Mouse (Mus musculus): Measurements from ENCODE around the gene Pigt. TPM values are rescaled to one million over a fixed set of nuclear protein-coding genes. Genes with fewer than 3 reads are reported as not detected.

Gene Pigt
- polyA plus RNA-seq, 1 experiment = 55.9 TPM

DNA sequence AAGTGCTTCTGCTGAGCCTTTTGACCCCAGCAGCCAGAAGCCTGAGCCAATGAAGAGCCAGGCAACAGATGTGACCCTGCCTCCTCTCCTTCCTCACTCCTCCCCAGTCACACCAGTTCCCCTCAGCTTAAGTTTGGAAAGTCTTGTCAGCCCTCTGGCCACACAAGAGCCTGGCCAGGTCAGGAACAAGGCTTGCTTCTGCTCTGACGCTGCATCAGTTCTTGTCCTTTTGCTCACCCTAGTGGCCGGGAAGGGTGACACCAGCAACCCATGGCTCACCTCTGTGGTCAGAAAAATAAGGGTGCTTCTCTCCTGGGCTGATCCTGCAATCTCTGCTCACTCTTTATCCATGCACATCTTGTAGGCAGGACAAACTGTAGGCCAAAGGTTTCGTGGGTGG is 23.5 kb downstream of the Pigt start:
- no peak for DNase-seq (ENCODE audit: low spot score)

DNA sequence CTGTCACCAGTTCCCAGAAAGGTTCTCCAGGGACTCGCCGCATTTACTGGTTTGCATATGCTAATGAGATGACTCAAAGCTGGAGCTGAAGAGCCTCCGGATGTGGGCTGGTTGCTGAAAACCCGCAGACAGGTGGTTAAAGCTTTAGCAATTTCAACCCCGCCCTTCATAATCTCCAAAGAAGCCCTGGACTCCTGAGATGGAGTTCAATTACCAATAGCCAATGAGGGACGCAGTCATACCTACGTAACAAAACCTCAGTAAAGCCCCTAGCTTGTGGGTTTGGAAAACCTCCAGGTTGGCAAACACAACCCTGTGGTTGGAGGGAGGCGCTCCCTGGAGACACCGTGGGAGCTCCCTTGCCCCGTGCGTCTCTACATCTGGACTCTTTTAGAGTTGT is 24.5 kb downstream of the Pigt start:
- no peak for DNase-seq (ENCODE audit: low spot score)

DNA sequence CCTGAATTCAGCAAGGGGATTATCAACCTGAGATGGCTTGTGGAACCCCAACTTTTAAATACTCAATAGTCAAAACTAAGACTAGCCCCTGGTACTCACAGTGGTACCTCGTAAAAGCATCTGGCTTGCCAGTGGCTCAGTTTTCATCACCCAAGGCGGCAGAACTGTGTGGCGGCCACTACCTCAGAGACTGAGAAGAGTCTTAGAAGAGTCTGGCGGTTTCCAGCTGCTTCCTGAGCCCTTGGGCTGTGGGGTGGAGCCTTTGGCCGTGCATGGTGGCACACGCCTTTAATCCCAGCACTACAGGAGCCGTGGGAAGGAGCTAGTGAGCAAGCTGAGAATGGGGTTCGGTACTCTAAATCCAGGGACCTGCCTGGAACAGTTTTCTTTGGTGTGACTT is 25.0 kb downstream of the Pigt start:
- no peak for DNase-seq (ENCODE audit: low spot score)

DNA sequence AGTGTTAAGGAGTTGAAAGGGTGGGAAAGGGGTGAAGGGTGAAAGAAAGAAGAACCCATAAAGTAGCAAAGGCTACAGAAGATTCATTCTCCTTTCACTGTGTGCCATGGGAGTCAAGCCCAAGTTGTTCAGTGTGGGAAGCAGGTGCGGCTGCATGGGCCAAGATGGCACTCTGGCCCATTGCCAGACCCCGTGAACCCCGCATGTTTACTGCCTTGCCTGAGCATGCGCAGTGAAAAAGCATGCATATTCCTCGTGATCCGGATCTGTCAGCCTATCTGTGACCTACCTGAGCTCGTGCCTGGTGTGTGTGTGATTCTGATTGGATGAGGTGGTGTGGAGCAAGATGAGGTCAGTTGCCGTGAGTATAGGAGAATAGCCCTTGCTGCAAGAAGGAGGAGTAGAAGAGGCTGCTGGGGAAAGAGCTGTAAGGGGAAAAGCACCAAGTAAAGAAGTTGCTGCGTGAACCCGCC is 26.0 kb downstream of the Pigt start:
- no peak for DNase-seq (ENCODE audit: low spot score)

DNA sequence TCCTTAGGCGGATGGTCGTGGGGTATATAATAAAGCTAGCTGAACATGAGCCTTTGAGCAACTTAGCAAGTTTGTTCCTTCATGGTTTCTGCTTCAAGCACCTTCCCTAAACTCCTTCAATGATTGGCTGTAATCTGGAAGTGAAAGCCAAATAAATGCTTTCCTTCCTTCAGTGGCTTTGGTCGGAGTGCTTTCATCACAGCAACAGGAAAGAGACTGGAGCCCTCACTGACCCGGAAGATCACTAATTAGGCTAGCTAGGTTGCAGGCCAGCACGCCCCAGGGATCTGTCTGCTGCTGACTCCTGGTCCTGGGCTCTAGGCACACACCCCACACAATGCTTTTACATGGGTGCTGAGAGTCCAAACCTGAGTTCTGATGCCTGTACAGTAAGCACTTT is 31.2 kb downstream of the Pigt start:
- DNase-seq (ENCODE audit: low spot score) = no peak

DNA sequence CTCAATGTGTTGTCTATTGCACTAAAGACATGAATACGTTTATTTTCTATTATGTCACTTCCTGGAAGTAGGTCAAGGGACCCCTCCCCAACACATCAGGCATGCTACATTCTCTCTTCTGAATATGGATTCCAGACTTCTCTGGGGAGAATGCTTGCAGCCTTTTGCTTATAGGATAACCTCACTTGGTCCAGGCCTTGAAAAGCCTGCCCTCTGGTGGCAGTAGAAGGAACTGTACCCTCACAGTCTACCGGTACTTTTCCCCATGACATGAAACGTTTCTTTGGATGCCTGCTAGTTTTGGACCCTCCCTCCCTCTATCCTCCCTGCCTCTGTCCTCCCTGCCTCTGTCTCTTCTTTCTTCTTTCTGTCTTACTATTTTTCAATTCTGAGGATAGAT is 33.8 kb downstream of the Pigt start:
- DNase-seq (ENCODE audit: low spot score) = peak; percentile 53

DNA sequence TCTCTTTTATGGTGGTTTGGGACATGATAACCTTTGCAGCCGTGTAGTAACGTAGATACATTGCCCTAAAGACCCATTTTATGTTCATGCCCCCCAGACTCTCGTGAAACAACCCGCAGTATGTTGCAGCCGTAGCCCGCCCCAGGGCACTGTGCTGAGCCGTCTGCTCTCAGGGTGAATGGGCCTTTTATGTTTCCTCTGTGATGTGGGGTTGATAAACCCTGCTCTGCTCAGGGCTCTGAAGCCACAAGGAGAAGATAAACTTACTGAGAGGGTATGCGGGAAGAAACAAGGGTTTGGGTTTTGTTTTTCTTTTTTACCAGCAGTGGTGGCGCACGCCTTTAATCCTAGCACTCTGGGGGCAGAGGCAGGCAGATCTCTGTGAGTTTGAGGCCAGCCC is 37.0 kb downstream of the Pigt start:
- no peak for DNase-seq (ENCODE audit: low spot score)

DNA sequence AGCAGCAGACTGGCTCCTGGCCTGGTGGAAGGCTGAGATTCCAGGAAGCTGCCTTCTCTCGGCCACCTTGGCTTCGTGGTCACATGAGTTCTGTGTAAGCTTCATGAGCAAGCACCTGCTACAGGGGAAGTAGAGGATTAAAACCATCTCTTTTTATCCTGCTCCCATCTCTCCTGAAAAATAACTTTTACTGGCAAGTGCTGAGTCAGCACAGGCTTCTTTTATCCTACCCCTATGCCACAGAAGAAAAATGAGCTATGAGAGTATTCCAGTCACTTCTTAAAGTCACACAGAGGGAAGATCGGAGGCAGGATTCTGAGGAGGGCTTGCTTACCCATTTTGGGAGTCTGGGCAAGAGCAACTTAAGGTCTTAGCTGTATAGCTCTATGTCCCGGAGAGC is 39.7 kb downstream of the Pigt start:
- DNase-seq (ENCODE audit: low spot score) = no peak

DNA sequence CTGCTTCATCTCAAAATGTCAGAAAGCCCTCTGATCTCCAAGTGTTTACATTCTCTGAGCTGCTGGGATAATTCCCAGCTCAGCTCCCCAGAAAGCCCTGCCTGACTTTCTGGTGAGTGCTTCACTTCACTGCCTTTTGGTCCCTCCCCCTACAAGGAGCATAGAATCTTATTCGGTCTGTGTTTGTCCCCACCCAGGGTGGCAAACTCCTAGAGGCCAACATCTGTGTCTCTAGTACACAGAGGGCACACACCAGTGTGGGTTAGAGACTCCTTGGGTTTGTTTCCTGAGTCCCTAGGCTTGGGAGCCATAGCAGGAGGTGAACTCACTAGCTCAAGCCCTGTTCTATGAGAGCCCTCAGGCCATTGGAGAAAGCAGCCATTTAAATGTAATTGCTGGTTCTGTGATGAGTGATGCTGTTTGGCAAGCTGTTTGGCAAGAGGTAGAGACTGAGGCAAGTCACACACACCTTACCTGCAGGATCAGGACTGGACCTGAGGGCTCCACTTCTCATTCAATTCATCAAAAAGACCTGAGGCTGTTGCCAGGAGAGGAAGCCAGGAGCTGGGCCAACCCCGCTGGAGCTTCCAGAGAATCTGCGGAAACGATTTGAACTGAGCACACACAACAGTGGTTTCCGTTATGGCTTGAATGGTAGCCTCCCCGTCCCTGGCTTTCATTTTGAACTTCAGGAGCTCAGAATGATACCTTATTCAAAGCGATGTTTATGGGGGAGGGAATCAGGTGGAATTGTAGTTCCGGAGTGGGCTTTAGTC is 43.5 kb downstream of the Pigt start:
- DNase-seq (ENCODE audit: low spot score) = no peak

DNA sequence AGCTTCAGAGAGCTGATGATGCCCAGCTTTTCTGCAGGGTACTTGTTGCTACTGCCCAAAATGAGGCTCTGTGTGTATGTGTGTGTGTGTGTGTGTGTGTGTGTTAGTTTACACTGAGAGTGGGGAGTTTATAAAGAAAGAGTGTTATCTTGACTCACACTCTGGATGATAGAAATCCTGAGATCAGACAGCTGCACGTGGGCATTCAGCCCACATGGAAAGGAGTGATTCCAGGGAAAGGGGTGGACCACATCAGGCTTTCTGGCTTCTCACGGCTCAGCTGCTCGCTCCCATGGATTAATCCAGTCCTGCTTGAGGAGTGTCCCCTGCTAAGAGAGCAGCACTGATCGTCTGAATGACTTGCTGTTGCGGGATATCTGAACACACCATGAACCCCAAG is 44.8 kb downstream of the Pigt start:
- DNase-seq (ENCODE audit: low spot score) = no peak

DNA sequence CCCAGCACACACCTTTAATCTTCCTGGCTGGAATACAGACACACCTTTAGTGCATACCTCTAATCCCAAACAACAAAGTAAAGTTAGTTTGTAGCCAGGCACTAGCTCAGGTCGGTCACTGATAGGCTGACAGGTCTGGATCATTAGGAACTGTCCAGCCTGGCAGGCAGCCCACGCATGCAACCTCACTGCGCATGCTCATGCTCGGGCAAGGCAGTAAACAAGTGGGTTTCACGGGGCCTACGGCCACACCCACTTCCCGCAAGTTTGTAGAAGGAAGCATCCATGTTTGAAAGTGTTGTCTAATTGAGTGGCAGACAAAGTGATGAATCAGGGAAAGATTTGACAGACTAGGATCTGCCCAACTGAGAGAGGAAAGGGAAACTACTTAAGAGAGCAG is 45.3 kb downstream of the Pigt start:
- DNase-seq (ENCODE audit: low spot score) = no peak

DNA sequence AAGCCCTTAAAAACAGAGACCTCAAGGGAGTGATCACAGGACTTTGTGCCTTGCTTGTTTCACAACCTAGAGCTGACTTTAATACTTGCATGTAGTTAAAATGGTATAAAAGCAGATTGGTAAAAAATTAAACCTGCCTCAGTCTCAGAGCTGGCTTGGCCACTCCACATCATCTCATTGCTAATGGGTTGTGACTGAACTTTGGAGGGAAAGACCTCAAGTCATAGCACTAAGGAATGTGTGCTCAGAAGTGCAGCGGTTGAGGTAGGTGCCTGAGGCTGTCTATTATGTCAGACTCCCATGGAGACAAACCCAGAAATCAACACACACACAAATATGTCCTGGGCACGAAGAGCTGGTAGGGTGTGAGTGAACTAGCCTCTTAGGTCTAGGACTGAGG is 46.4 kb downstream of the Pigt start:
- DNase-seq (ENCODE audit: low spot score) = no peak

DNA sequence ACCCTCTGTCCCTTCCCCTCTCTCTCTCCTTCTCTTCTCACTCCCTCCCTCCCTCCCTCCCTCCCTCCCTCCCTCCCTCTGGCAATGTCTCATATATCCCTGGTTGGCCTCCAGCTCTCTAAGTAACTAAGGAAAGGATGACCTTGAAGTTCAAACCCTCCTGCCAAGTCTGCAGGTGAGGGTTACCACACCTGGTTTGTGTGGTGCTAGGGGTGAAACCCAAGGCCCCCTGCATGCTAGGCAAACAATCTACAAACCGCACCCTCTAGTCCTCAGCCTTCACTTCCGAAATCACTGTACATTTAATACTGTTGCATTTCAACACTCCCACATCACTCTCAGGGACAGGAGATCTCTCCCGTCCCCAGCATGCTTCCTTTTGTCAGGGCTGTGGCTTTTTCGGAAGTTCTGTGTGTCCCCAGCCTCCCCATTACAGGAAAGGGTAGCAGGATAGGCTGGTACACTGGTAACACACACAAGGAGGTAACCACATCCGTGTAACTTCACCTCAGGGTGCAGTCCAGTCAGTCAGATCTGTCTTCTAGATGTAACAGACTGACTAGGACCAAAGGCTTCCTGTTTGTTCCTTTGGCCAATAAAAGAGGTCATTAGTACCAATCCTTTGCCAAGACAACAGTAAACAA is 47.3 kb downstream of the Pigt start:
- DNase-seq (ENCODE audit: low spot score) = no peak

DNA sequence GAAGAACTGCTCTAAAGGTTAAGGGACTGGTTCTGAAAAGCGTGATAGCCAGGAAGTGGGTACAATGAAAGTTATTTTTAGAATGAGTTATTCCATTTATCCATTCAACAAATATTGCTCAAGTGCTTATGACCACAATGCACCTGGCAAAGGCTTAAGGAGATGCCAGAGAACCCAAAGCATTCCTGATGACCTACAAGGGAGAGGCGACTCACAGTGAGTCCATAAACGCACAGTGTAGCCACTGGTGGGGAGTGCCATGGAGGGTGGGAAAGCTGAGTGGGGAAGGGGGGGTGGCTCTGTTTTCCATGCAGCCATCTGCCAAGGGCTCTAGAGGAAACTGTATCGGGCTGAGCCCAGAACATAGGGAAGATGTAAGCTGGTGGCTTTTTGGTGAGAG is 52.0 kb downstream of the Pigt start:
- no peak for DNase-seq (ENCODE audit: low spot score)

DNA sequence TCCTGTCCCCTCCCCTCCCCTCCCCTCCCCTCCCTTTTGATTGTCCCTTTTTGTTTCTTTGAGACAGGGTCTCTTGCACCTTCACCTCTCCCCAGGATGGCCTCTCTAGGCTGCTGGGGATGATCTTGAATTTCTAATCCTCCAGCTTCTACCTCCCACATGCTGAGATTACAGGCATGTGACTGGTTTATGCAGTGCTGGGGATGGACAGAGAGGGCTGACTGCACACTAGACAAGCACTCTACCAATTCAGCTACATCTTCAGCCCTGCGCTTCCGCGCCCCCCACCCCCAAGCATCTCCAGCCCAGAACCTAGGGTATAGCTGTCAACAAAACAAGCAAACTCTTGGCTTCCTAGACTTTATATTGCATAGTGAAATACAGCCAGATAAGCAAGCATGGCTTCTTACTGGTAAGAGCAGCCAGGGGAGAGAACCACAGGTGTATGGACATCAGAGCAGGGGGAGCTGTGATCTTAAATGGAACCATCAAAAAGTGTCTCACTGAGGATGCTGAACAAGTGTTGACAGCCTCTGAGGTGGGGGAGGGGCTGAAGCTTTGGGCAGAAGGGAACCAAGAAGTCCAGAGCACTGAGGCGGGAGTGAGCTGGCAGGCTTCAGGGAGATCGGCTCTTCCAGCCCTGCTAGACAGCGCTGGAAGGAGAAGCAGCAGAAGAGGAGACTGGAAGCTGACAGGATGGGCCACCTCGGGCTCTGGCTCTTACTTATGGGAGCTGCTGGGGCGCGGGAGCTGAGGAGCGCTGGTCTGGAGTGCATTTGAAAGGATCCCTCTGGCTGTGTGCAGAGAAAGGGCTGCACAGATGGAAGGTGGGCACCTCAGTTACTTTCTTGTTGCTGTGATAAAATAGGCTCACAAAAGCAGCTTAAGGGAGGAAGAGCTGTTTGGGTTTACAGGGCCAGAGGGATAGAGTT is 52.9 kb downstream of the Pigt start:
- no peak for DNase-seq (ENCODE audit: low spot score)

DNA sequence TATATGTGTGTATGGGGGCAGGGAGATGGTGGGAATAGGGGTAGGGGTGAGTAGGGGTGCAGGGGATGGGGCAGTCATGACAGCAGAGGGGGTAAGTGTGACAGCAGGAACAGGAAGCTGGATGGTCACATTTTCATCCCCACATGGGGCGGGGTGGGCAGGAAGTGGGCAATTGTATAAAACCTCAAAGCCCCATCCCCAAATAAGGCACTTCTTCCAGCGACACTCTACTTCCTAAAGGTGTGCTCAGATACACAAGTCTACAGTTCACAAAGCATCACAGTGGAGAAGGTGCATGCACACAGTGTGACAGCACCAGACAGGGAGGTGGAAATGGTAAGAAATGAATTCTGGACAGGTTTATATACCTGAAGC is 53.6 kb downstream of the Pigt start:
- DNase-seq (ENCODE audit: low spot score) = no peak

DNA sequence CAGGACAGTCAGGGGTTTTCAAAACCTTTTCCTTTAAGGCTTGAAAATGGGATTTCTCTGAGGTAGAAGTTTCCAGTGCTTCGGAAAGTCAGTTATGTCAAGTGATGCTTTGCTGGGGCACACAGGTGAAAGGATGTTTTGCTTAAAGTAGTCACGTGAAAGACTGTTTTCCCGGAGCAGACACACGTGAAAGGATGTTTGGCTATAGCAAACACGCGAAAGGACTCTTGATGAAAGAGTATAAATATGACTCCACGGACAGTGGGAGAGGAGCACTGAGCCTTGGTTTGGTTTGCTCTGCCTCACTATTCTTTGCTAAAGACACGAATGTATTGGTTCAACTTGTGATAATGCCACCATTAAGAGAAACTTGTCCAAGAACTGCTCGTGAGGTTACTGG is 54.2 kb downstream of the Pigt start:
- no peak for DNase-seq (ENCODE audit: low spot score)

Other genes with a start within 250 kb of the Pigt start
- gene Svs3b, start 240.9 kb upstream of the Pigt start, polyA plus RNA-seq (2012; rRNA removed) = not detected in 2 replicates
- gene Svs4, start 219.1 kb upstream of the Pigt start, polyA plus RNA-seq (2012; rRNA removed) = not detected in 2 replicates
- not detected in 2 replicates for gene Svs3a, start 208.3 kb upstream of the Pigt start, polyA plus RNA-seq (2012; rRNA removed)
- not detected in 2 replicates for gene Svs6, start 180.8 kb upstream of the Pigt start, polyA plus RNA-seq (2012; rRNA removed)
- 0.11 TPM in 1 of 2 replicates, not detected in the other for gene Svs5, start 164.8 kb upstream of the Pigt start, polyA plus RNA-seq (2012; rRNA removed)
- gene Slpi, start 108.4 kb upstream of the Pigt start, polyA plus RNA-seq (2012; rRNA removed) = 28.3 and 42.1 TPM in 2 replicates
- 0.01 TPM in 1 of 2 replicates, not detected in the other for gene Rbpjl, start 94.4 kb upstream of the Pigt start, polyA plus RNA-seq (2012; rRNA removed)
- 3.1 and 3.4 TPM in 2 replicates for gene Matn4, start 92.4 kb upstream of the Pigt start, polyA plus RNA-seq (2012; rRNA removed)
- gene Sdc4, start 53.6 kb upstream of the Pigt start, polyA plus RNA-seq (2012; rRNA removed) = 150 and 162 TPM in 2 replicates
- 38.9 and 45.9 TPM in 2 replicates for gene Sys1, start 40.6 kb upstream of the Pigt start, polyA plus RNA-seq (2012; rRNA removed)
- gene Gm20458, start 36.6 kb upstream of the Pigt start, polyA plus RNA-seq (2012; rRNA removed) = 3.0 and 4.4 TPM in 2 replicates
- not detected in 2 replicates for gene Trp53tg5, start 23.8 kb upstream of the Pigt start, polyA plus RNA-seq (2012; rRNA removed)
- gene Dbndd2, start 11.4 kb upstream of the Pigt start, polyA plus RNA-seq (2012; rRNA removed) = 124 and 133 TPM in 2 replicates
- 775 and 802 TPM in 2 replicates for gene Wfdc2, start 64.9 kb downstream of the Pigt start, polyA plus RNA-seq (2012; rRNA removed)
- 0.14 and 0.31 TPM in 2 replicates for gene Spint3, start 75.9 kb downstream of the Pigt start, polyA plus RNA-seq (2012; rRNA removed)
- gene Wfdc6a, start 87.9 kb downstream of the Pigt start, polyA plus RNA-seq (2012; rRNA removed) = 1.3 and 2.0 TPM in 2 replicates
- gene Eppin, start 96.1 kb downstream of the Pigt start, polyA plus RNA-seq (2012; rRNA removed) = not detected in 2 replicates
- not detected in 2 replicates for gene Wfdc6b, start 116.0 kb downstream of the Pigt start, polyA plus RNA-seq (2012; rRNA removed)
- not detected in 2 replicates for gene Wfdc8, start 116.1 kb downstream of the Pigt start, polyA plus RNA-seq (2012; rRNA removed)
- not detected in 2 replicates for gene Wfdc16, start 141.3 kb downstream of the Pigt start, polyA plus RNA-seq (2012; rRNA removed)
- gene Wfdc10, start 158.5 kb downstream of the Pigt start, polyA plus RNA-seq (2012; rRNA removed) = 4.9 and 7.1 TPM in 2 replicates
- gene Wfdc9, start 159.1 kb downstream of the Pigt start, polyA plus RNA-seq (2012; rRNA removed) = not detected in 2 replicates
- gene Wfdc11, start 176.6 kb downstream of the Pigt start, polyA plus RNA-seq (2012; rRNA removed) = not detected in 2 replicates
- 1.1 and 1.2 TPM in 2 replicates for gene Wfdc13, start 187.6 kb downstream of the Pigt start, polyA plus RNA-seq (2012; rRNA removed)
- not detected in 2 replicates for gene Spint4, start 201.0 kb downstream of the Pigt start, polyA plus RNA-seq (2012; rRNA removed)
- gene Spint5, start 217.8 kb downstream of the Pigt start, polyA plus RNA-seq (2012; rRNA removed) = not detected in 2 replicates
- 0.81 and 0.96 TPM in 2 replicates for gene Wfdc3, start 248.4 kb downstream of the Pigt start, polyA plus RNA-seq (2012; rRNA removed)
- gene Dnttip1, start 248.5 kb downstream of the Pigt start, polyA plus RNA-seq (2012; rRNA removed) = 36.1 and 36.7 TPM in 2 replicates